Mouse (Mus musculus): Measurements from ENCODE around the gene Olfr370.

DNA sequence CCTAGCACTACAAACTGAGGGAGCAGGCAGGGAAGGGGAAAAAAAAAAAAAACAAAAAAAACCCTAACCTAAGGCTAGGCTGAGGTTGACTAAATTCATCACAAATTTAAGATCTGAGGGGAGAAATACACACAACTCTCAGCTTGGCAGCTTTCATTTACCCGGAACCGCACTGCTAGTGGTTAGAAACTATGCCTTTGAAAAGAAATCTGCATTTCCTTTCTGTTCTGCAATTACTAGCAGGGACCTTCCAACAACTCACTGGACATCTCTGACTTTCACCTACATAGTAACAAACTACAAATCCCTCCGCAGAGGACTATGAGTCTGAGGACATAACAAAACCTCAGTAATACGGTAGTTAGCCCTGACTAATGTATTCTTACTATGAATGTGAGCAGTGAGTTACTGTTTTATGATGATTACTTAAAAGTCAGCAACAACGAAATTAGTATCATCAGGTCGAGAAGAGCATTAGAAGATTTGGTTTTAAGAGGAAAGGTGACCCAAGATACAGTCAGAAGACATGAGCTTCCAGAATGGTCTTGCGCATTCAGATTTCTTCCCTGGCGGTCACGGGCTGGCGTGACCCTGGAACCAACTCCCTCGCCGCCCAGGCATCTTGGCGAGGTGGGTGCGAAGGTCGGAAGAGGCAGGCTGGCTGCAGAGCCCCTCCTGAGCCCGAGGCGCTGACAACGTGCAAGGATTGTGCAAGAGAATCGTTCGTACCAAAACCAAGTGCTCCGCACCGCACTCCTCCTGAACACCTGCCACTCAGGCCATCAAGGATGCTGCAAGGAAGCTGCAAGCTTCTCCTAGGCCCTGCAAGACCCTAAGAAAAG lies 58.0 kb downstream of the Olfr370 start:
- TF ChIP-seq CTCF (IDR thresholded peaks at IDR 0.05; ENCODE audit: borderline replicate concordance, insufficient read depth, low read depth, low read length) = no peak
- no peak for TF ChIP-seq POLR2A (IDR thresholded peaks at IDR 0.05; ENCODE audit: borderline replicate concordance, insufficient read depth, low read length)
